In genomic region chr19:47919966-47920375, GRCm38 (mm10) we compare ENCODE assay signal across 8 mouse cellular contexts. TPM values are rescaled to one million over a fixed set of nuclear protein-coding genes. Genes with fewer than 3 reads are reported as not detected.
DNase-seq lines count a peak whose midpoint lies in the region; ATAC-seq and TF ChIP-seq lines count a peak whose summit lies in the region.

No protein-coding gene starts in this region.

- TF ChIP-seq CTCF in C2C12 (IDR thresholded peaks at IDR 0.05; ENCODE audit: control insufficient read depth, insufficient read depth, insufficient read length), result no peak

- H3ac ChIP-seq in C2C12 (ENCODE audit: control insufficient read depth, insufficient read length, low read depth), result peak overlapping the region; percentile 66

- peaks cover 8% of the 10 kb centered on the region for H3K36me3 ChIP-seq in C2C12 (ENCODE audit: control insufficient read depth, insufficient read depth)
- H3K36me3 ChIP-seq in embryonic facial prominence, embryonic 12.5 days, result no peaks in the 10 kb centered on the region
- H3K36me3 ChIP-seq in limb, embryonic 14.5 days (ENCODE audit: control insufficient read depth, insufficient read depth, low read length), result no peaks in the 10 kb centered on the region
- H3K36me3 ChIP-seq in midbrain, embryonic 15.5 days (replicated peaks), result no peaks in the 10 kb centered on the region

- peak overlapping the region; percentile 74 for H3K4me3 ChIP-seq in C2C12 (ENCODE audit: insufficient read depth, poor library complexity, severe bottlenecking)
- peak overlapping the region; percentile 80 for H3K4me3 ChIP-seq in embryonic facial prominence, embryonic 12.5 days
- peak overlapping the region; percentile 87 for H3K4me3 ChIP-seq in limb, embryonic 14.5 days (replicated peaks; ENCODE audit: low read length)
- peak overlapping the region; percentile 83 for H3K4me3 ChIP-seq in midbrain, embryonic 15.5 days

- TF ChIP-seq POLR2A in limb, embryonic 14.5 days (IDR thresholded peaks at IDR 0.05; ENCODE audit: borderline replicate concordance, extremely low read depth, insufficient read depth, insufficient read length), result no peak

- ATAC-seq in embryonic facial prominence, embryonic 12.5 days (ENCODE audit: insufficient number of reproducible peaks, insufficient read depth, low FRiP score, low TSS enrichment), result no peak
- peak; percentile 23 for ATAC-seq in limb, embryonic 14.5 days (ENCODE audit: low FRiP score, low read depth)
- 0 out of 2 replicates have a peak, but pooled peaks have one; percentile 5 for ATAC-seq in midbrain, embryonic 15.5 days (replicated peaks)

- H3K9me3 ChIP-seq in embryonic facial prominence, embryonic 12.5 days, result no peaks in the 10 kb centered on the region
- H3K9me3 ChIP-seq in limb, embryonic 14.5 days (ENCODE audit: control insufficient read depth, low read length), result no peaks in the 10 kb centered on the region
- H3K9me3 ChIP-seq in midbrain, embryonic 15.5 days, result no peaks in the 10 kb centered on the region

- H3K79me2 ChIP-seq in C2C12 (ENCODE audit: control insufficient read depth, insufficient read depth), result peaks cover 42% of the 10 kb centered on the region

- H3K9ac ChIP-seq in embryonic facial prominence, embryonic 12.5 days, result peak overlapping the region; percentile 88; the same call in 1 of the 2 replicates
- H3K9ac ChIP-seq in limb, embryonic 14.5 days (ENCODE audit: low read depth, low read length, severe bottlenecking), result peak overlapping the region; percentile 89
- no peak overlapping the region; the same call in 1 of the 2 replicates for H3K9ac ChIP-seq in midbrain, embryonic 15.5 days

- peak overlapping the region; percentile 93 for H3K27ac ChIP-seq in embryonic facial prominence, embryonic 12.5 days
- H3K27ac ChIP-seq in limb, embryonic 14.5 days (replicated peaks; ENCODE audit: low read depth, low read length), result peak overlapping the region; percentile 96
- peak overlapping the region; percentile 82; the same call in 1 of the 2 replicates for H3K27ac ChIP-seq in midbrain, embryonic 15.5 days

- H3K4me2 ChIP-seq in embryonic facial prominence, embryonic 12.5 days (replicated peaks), result peak overlapping the region; percentile 75
- peak overlapping the region; percentile 64 for H3K4me2 ChIP-seq in limb, embryonic 14.5 days (replicated peaks; ENCODE audit: low read depth, low read length, severe bottlenecking)
- H3K4me2 ChIP-seq in midbrain, embryonic 15.5 days, result peak overlapping the region; percentile 90

- H3K79me3 ChIP-seq in C2C12 (ENCODE audit: low read depth), result peaks cover 40% of the 10 kb centered on the region

- no peaks in the 10 kb centered on the region for H3K27me3 ChIP-seq in C2C12 (ENCODE audit: control insufficient read depth, insufficient read depth, insufficient read length)
- H3K27me3 ChIP-seq in embryonic facial prominence, embryonic 12.5 days, result no peaks in the 10 kb centered on the region
- H3K27me3 ChIP-seq in limb, embryonic 14.5 days (ENCODE audit: control insufficient read depth, insufficient read depth, low read length), result no peaks in the 10 kb centered on the region
- H3K27me3 ChIP-seq in midbrain, embryonic 15.5 days (replicated peaks), result no peaks in the 10 kb centered on the region

- peaks cover 20% of the 10 kb centered on the region for H3K4me1 ChIP-seq in embryonic facial prominence, embryonic 12.5 days
- peaks cover 29% of the 10 kb centered on the region for H3K4me1 ChIP-seq in limb, embryonic 14.5 days (ENCODE audit: control insufficient read depth, insufficient read depth, low read length)
- H3K4me1 ChIP-seq in midbrain, embryonic 15.5 days, result peaks cover 25% of the 10 kb centered on the region

- peak; percentile 82 for DNase-seq in heart, postnatal 4 days
- DNase-seq in limb, embryonic 14.5 days (ENCODE audit: low spot score), result peak; percentile 84
- DNase-seq in frontal cortex, adult 2 months (ENCODE audit: extremely low spot score in 1 of 2, low spot score in 1 of 2), result no peak
- no peak for DNase-seq in ovary, postnatal 36 days (ENCODE audit: low spot score)
- no peak for DNase-seq in adrenal gland, postnatal 4 days (ENCODE audit: low spot score in 2 of 2)

- WGBS in embryonic facial prominence, embryonic 12.5 days, result 6% methylated on average over 8 of the region's 8 CpGs
- WGBS in limb, embryonic 14.5 days, result 2% methylated on average over 8 of the region's 8 CpGs
- WGBS in midbrain, embryonic 15.5 days, result 4% methylated on average over 8 of the region's 8 CpGs

TF ChIP-seq in C2C12, 6 proteins besides CTCF, POLR2A, EP300 and RAD21:
- TF ChIP-seq MYOG (IDR thresholded peaks at IDR 0.05; ENCODE audit: control insufficient read depth, extremely low read depth, insufficient read length) (no peak), USF1 (IDR thresholded peaks at IDR 0.05; ENCODE audit: low read depth) (no peak), MYOD1 (IDR thresholded peaks at IDR 0.05; ENCODE audit: control insufficient read depth, insufficient read length, low read depth) (no peak), MAX (IDR thresholded peaks at IDR 0.05) (no peak), CEBPB (IDR thresholded peaks at IDR 0.05; ENCODE audit: low read depth) (no peak), FOSL1 (IDR thresholded peaks at IDR 0.05; ENCODE audit: insufficient read depth, low read length, poor library complexity, severe bottlenecking) (no peak)

RNA-seq across cellular contexts. Expression of gene Itprip, which starts 0.9 kb away (rescaled TPM):
- 66.5 TPM for polyA plus RNA-seq in C2C12 (2012; fragmentation: generic; extraction: Trizol)
- polyA plus RNA-seq in embryonic facial prominence, embryonic 12.5 days (2016; fragmentation: Nextera tagmentation; extraction: Ambion mirVana), result 18.5 and 20.0 TPM in 2 replicates
- 10 to 100 TPM; 21.6 TPM for total RNA-seq in heart, postnatal 4 days (2021)
- polyA plus RNA-seq in limb, embryonic 14.5 days (2012; rRNA removed), result 14.4 and 16.5 TPM in 2 replicates
- 17.1 and 18.4 TPM in 2 replicates for polyA plus RNA-seq in limb, embryonic 14.5 days (2014; fragmentation: Nextera tagmentation; extraction: Ambion mirVana)
- polyA plus RNA-seq in midbrain, embryonic 15.5 days (2015; fragmentation: Nextera tagmentation; extraction: Ambion mirVana), result 5.1 and 5.7 TPM in 2 replicates
- 0.78 and 0.86 TPM in 2 replicates for polyA plus RNA-seq in frontal cortex, adult 2 months (2012; rRNA removed)
- 10 to 100 TPM; 19.2 to 20.4 TPM for total RNA-seq in adrenal gland, postnatal 4 days (2021)

RNA-seq across cellular contexts. Expression of gene Cfap43, which starts 0.9 kb away (rescaled TPM):
- polyA plus RNA-seq in C2C12 (2012; fragmentation: generic; extraction: Trizol), result 0.07 TPM
- polyA plus RNA-seq in embryonic facial prominence, embryonic 12.5 days (2016; fragmentation: Nextera tagmentation; extraction: Ambion mirVana), result 0.19 and 0.29 TPM in 2 replicates
- total RNA-seq in heart, postnatal 4 days (2021), result not detected
- polyA plus RNA-seq in limb, embryonic 14.5 days (2012; rRNA removed), result 0.05 and 0.08 TPM in 2 replicates
- polyA plus RNA-seq in limb, embryonic 14.5 days (2014; fragmentation: Nextera tagmentation; extraction: Ambion mirVana), result 0.11 TPM in 2 replicates
- polyA plus RNA-seq in midbrain, embryonic 15.5 days (2015; fragmentation: Nextera tagmentation; extraction: Ambion mirVana), result 1.5 and 1.8 TPM in 2 replicates
- polyA plus RNA-seq in frontal cortex, adult 2 months (2012; rRNA removed), result 0.40 and 0.44 TPM in 2 replicates
- under 1 TPM; 0.22 to 0.31 TPM for total RNA-seq in adrenal gland, postnatal 4 days (2021)

RNA-seq across cellular contexts. Expression of gene Cfap58, which starts 17.5 kb away (rescaled TPM):
- not detected for polyA plus RNA-seq in C2C12 (2012; fragmentation: generic; extraction: Trizol)
- 0.15 TPM in 1 of 2 replicates, not detected in the other for polyA plus RNA-seq in embryonic facial prominence, embryonic 12.5 days (2016; fragmentation: Nextera tagmentation; extraction: Ambion mirVana)
- 1 to 10 TPM; 2.2 to 2.3 TPM for total RNA-seq in heart, postnatal 4 days (2021)
- 0.05 TPM in 1 of 2 replicates, not detected in the other for polyA plus RNA-seq in limb, embryonic 14.5 days (2012; rRNA removed)
- 0.07 TPM in 1 of 2 replicates, not detected in the other for polyA plus RNA-seq in limb, embryonic 14.5 days (2014; fragmentation: Nextera tagmentation; extraction: Ambion mirVana)
- polyA plus RNA-seq in midbrain, embryonic 15.5 days (2015; fragmentation: Nextera tagmentation; extraction: Ambion mirVana), result 0.41 and 0.65 TPM in 2 replicates
- 0.14 and 0.29 TPM in 2 replicates for polyA plus RNA-seq in frontal cortex, adult 2 months (2012; rRNA removed)
- under 1 TPM; 0.08 to 0.14 TPM for total RNA-seq in adrenal gland, postnatal 4 days (2021)

RNA-seq across cellular contexts. Expression of gene Gsto2, which starts 54.6 kb away (rescaled TPM):
- 2.6 TPM for polyA plus RNA-seq in C2C12 (2012; fragmentation: generic; extraction: Trizol)
- 1.6 and 2.2 TPM in 2 replicates for polyA plus RNA-seq in embryonic facial prominence, embryonic 12.5 days (2016; fragmentation: Nextera tagmentation; extraction: Ambion mirVana)
- total RNA-seq in heart, postnatal 4 days (2021), result 1 to 10 TPM; 1.5 to 1.8 TPM
- polyA plus RNA-seq in limb, embryonic 14.5 days (2012; rRNA removed), result 1.2 and 1.6 TPM in 2 replicates
- 0.87 and 1.4 TPM in 2 replicates for polyA plus RNA-seq in limb, embryonic 14.5 days (2014; fragmentation: Nextera tagmentation; extraction: Ambion mirVana)
- polyA plus RNA-seq in midbrain, embryonic 15.5 days (2015; fragmentation: Nextera tagmentation; extraction: Ambion mirVana), result 0.74 and 1.4 TPM in 2 replicates
- 1.8 and 2.0 TPM in 2 replicates for polyA plus RNA-seq in frontal cortex, adult 2 months (2012; rRNA removed)
- 1 to 10 TPM; 1.0 to 2.5 TPM for total RNA-seq in adrenal gland, postnatal 4 days (2021)

Comparison
In these comparisons a context has a peak if more than half of its experiments do, and no peak if none do; other contexts are left out.
1. DNase-seq: peak in heart, postnatal 4 days (single experiment) and limb, embryonic 14.5 days (single experiment); none in frontal cortex, adult 2 months (0 of 2), ovary, postnatal 36 days (single experiment) and adrenal gland, postnatal 4 days (0 of 2).
2. Peak in every context shown above with its lines, with median percentiles within 50 percentile points of each other: H3K4me3 ChIP-seq, H3K27ac ChIP-seq and H3K4me2 ChIP-seq.